Comparison of ENCODE assay signal across 8 mouse cellular contexts in genomic region chr19:42170025-42170969, GRCm38 (mm10). TPM values are rescaled to one million over a fixed set of nuclear protein-coding genes. Genes with fewer than 3 reads are reported as not detected.
DNase-seq lines count a peak whose midpoint lies in the region; ATAC-seq lines count a peak whose summit lies in the region.

No protein-coding gene starts in this region.

- no peaks in the 10 kb centered on the region for H3K9me3 ChIP-seq in hindbrain, embryonic 13.5 days

- H3K9ac ChIP-seq in hindbrain, embryonic 13.5 days: peak overlapping the region; percentile 91

- peaks cover 43% of the 10 kb centered on the region for H3K4me1 ChIP-seq in hindbrain, embryonic 13.5 days (replicated peaks)

- peaks cover 26% of the 10 kb centered on the region for H3K27me3 ChIP-seq in hindbrain, embryonic 13.5 days

- DNase-seq in NIH3T3 (ENCODE audit: low read depth): peak; percentile 98
- peak; percentile 97 to 98 for DNase-seq in cerebellum, postnatal 10 days
- DNase-seq in frontal cortex, postnatal 10 days (ENCODE audit: low spot score in 2 of 2): peak; percentile 89 to 91
- DNase-seq in layer of hippocampus, postnatal 25 days (ENCODE audit: extremely low spot score in 1 of 2, low spot score in 1 of 2): peak; percentile 85 to 87
- peak; percentile 95 for DNase-seq in lung, postnatal 25 days (ENCODE audit: low spot score)
- DNase-seq in retina, embryonic 14.5 days (ENCODE audit: low spot score): peak; percentile 94
- peak; percentile 98 for DNase-seq in thymus, postnatal 4 days

- peak overlapping the region; percentile 85 for H3K4me3 ChIP-seq in hindbrain, embryonic 13.5 days

- ATAC-seq in hindbrain, embryonic 13.5 days (ENCODE audit: low FRiP score): peak; percentile 91

- no peaks in the 10 kb centered on the region for H3K36me3 ChIP-seq in hindbrain, embryonic 13.5 days

- H3K4me2 ChIP-seq in hindbrain, embryonic 13.5 days: peak overlapping the region; percentile 90

- H3K27ac ChIP-seq in hindbrain, embryonic 13.5 days: peak overlapping the region; percentile 66

- 2% methylated on average over 51 of the region's 56 CpGs for WGBS in hindbrain, embryonic 13.5 days

RNA-seq across cellular contexts. Expression of gene Zfyve27, which starts 6.5 kb away (rescaled TPM):
- polyA plus RNA-seq in hindbrain, embryonic 13.5 days (2015; fragmentation: Nextera tagmentation; extraction: Ambion mirVana): 55.3 and 58.7 TPM in 2 replicates
- total RNA-seq in layer of hippocampus, postnatal 25 days (2021): 10 to 100 TPM; 82.6 to 99.8 TPM

RNA-seq across cellular contexts. Expression of gene Marveld1, which starts 23.1 kb away (rescaled TPM):
- polyA plus RNA-seq in hindbrain, embryonic 13.5 days (2015; fragmentation: Nextera tagmentation; extraction: Ambion mirVana): 1.5 and 1.7 TPM in 2 replicates
- 1 to 10 TPM; 6.3 to 7.6 TPM for total RNA-seq in layer of hippocampus, postnatal 25 days (2021)

RNA-seq across cellular contexts. Expression of gene Sfrp5, which starts 31.8 kb away (rescaled TPM):
- 4.4 and 4.6 TPM in 2 replicates for polyA plus RNA-seq in hindbrain, embryonic 13.5 days (2015; fragmentation: Nextera tagmentation; extraction: Ambion mirVana)
- not detected for total RNA-seq in layer of hippocampus, postnatal 25 days (2021)

RNA-seq across cellular contexts. Expression of gene Avpi1, which starts 41.4 kb away (rescaled TPM):
- 6.4 and 8.6 TPM in 2 replicates for polyA plus RNA-seq in hindbrain, embryonic 13.5 days (2015; fragmentation: Nextera tagmentation; extraction: Ambion mirVana)
- total RNA-seq in layer of hippocampus, postnatal 25 days (2021): 10 to 100 TPM; 19.7 to 21.7 TPM

Comparison
In these comparisons a context has a peak if more than half of its experiments do, and no peak if none do; other contexts are left out.
1. Peak in every context shown above with its lines: DNase-seq, ATAC-seq, H3K4me3 ChIP-seq and H3K27ac ChIP-seq.